Mouse (Mus musculus): ENCODE measurements around the gene Nipa2.

- no peak for TF ChIP-seq POLR2A (IDR thresholded peaks at IDR 0.05; ENCODE audit: insufficient read depth, low read depth, low read length)
- no peak for TF ChIP-seq CTCF (IDR thresholded peaks at IDR 0.05; ENCODE audit: insufficient read depth, low read depth, low read length)
These were observed 19.9 kb upstream of the Nipa2 start for GRCm38 (mm10) chr7:55982010-55982700.

All from olfactory bulb, adult 2 months (tissue).